Mouse (Mus musculus) MN1 (cell line): ENCODE measurements around the gene Tmem219.
"Not testable (repeated sequence)": the region's sequence is repeated elsewhere in the genome, so short reads cannot be mapped to it uniquely, and the experiment has no call there.

Experiments
- DNase-seq: peaks from one replicate; pipeline ENCODE4 v3.0.0-alpha.2; 2016; ENCODE audit warnings: low spot score

Gene Tmem219

GRCm38 (mm10) chr7:126923999-126924398 lies 1.3 kb upstream of the Tmem219 start:
- DNase-seq, result no peak

- no peak for DNase-seq
Observed at GRCm38 (mm10) chr7:126921563-126921962, 1.2 kb downstream of the Tmem219 start.

GRCm38 (mm10) chr7:126919973-126920372 lies 2.7 kb downstream of the Tmem219 start:
- DNase-seq, result no peak

- not testable (repeated sequence) for DNase-seq
Observed at GRCm38 (mm10) chr7:126918356-126918755, 4.4 kb downstream of the Tmem219 start.

- DNase-seq, result no peak
Observed at GRCm38 (mm10) chr7:126914844-126915243, 7.9 kb downstream of the Tmem219 start.

GRCm38 (mm10) chr7:126905590-126905989 lies 17.1 kb downstream of the Tmem219 start:
- no peak for DNase-seq

- DNase-seq, result not testable (repeated sequence)
Observed at GRCm38 (mm10) chr7:126899781-126900180, 22.9 kb downstream of the Tmem219 start.

GRCm38 (mm10) chr7:126898102-126898990 lies 24.4 kb downstream of the Tmem219 start:
- DNase-seq, result peak; percentile 94

GRCm38 (mm10) chr7:126897390-126898101 lies 25.2 kb downstream of the Tmem219 start:
- no peak for DNase-seq

- DNase-seq, result no peak
Observed at GRCm38 (mm10) chr7:126896912-126897311, 25.8 kb downstream of the Tmem219 start.

- no peak for DNase-seq
Observed at GRCm38 (mm10) chr7:126888852-126889251, 33.9 kb downstream of the Tmem219 start.

- no peak for DNase-seq
Observed at GRCm38 (mm10) chr7:126887281-126887680, 35.4 kb downstream of the Tmem219 start.

- peak; percentile 98 for DNase-seq
Observed at GRCm38 (mm10) chr7:126884286-126885164, 38.2 kb downstream of the Tmem219 start, which contains the start of gene Taok2. Gene Taok2 (minus strand): TSS chr7:126884703.

GRCm38 (mm10) chr7:126883731-126884181 lies 39.0 kb downstream of the Tmem219 start:
- peak; percentile 22 for DNase-seq

- no peak for DNase-seq
Observed at GRCm38 (mm10) chr7:126881040-126881439, 41.7 kb downstream of the Tmem219 start.

- DNase-seq, result no peak
Observed at GRCm38 (mm10) chr7:126877239-126877638, 45.5 kb downstream of the Tmem219 start.

- no peak for DNase-seq
Observed at GRCm38 (mm10) chr7:126870520-126870891, 52.2 kb downstream of the Tmem219 start.

GRCm38 (mm10) chr7:126869780-126870519 lies 52.8 kb downstream of the Tmem219 start:
- DNase-seq, result no peak

GRCm38 (mm10) chr7:126868003-126868402 lies 54.7 kb downstream of the Tmem219 start:
- no peak for DNase-seq

- DNase-seq, result no peak
Observed at GRCm38 (mm10) chr7:126867534-126867933, 55.2 kb downstream of the Tmem219 start.

GRCm38 (mm10) chr7:126863791-126864190 lies 58.9 kb downstream of the Tmem219 start:
- DNase-seq, result no peak
